Mouse (Mus musculus) small intestine, adult 2 months (tissue): Measurements from ENCODE around the gene D430019H16Rik.

Experiments used
- CTCF ChIP-seq: fragments of 200-500 bp; IDR thresholded peaks from 2 replicates; pipeline ENCODE4 v1.5.1; 2012; ENCODE audit warnings: low read depth, mild to moderate bottlenecking, control low read depth, inconsistent platforms, low read length, moderate library complexity, mixed read lengths; ENCODE audit not compliant: insufficient replicate concordance, insufficient read length; ENCODE audit errors: extremely low read depth
- POLR2A ChIP-seq: fragments of 200-500 bp; IDR thresholded peaks from 2 replicates; pipeline ENCODE4 v1.6.1; 2012; ENCODE audit warnings: low read depth, mild to moderate bottlenecking, control low read depth, inconsistent platforms, low read length, moderate library complexity

DNA sequence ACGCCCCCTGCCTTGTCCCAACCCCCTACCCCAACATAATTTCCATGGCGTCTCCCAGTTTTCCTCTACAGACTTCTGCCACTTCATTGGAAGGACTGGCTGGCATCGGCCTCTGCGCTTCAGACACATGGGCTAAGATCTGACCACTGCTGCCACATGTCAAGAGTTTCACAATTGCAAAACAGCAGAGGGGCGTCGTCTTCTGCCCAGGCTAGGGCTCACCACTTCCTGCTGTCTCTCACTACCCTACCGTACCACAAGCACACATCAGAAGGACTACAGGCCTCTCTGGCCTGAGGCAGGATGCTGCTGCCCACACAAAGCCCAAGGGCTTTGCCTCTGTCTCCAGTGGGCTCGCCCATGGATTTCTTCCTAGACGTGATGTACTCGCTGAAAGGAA lies 86.0 kb downstream of the D430019H16Rik start:
- TF ChIP-seq CTCF (no peak), POLR2A (no peak)
